Mouse (Mus musculus) fat pad, adult 2 months (tissue): ENCODE data around the gene Bag1.
"Not testable (repeated sequence)": the region's sequence is repeated elsewhere in the genome, so short reads cannot be mapped to it uniquely, and the experiment has no call there.

Experiments
- DNase-seq: peaks from one replicate; pipeline ENCODE4 v3.0.0-alpha.2; 2011; ENCODE audit warnings: low read depth, low spot score; ENCODE audit errors: extremely low read depth

Bag1 gene

GRCm38 (mm10) chr4:40936175-40936839 is 11.8 kb downstream of the Bag1 start:
- DNase-seq = peak; percentile 63

GRCm38 (mm10) chr4:40934369-40934768 is 13.7 kb downstream of the Bag1 start:
- not testable (repeated sequence) for DNase-seq

DNA sequence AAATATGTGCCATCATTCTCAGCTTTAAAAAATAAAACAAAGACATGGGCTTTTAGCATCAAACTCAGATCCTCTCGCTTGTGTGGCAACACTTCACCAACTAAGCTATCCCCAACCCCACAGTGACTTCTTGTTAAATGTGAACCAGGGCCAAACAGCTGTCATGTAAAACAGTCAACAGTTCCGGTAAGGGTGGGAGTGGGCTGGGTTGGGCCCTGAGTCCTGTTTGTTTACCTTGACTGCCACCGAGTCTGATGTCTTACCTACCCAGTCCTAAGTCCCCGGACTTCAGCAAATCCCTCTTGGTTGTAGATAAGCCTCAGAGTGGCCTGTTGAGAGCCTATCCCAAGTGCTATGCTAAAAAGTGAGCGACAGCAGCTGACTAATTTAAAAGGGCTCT is 14.4 kb downstream of the Bag1 start:
- no peak for DNase-seq

- no peak for DNase-seq
Observed at GRCm38 (mm10) chr4:40929046-40929445, 19.0 kb downstream of the Bag1 start.

- DNase-seq = no peak
Observed at GRCm38 (mm10) chr4:40925568-40925967, 22.5 kb downstream of the Bag1 start.

DNA sequence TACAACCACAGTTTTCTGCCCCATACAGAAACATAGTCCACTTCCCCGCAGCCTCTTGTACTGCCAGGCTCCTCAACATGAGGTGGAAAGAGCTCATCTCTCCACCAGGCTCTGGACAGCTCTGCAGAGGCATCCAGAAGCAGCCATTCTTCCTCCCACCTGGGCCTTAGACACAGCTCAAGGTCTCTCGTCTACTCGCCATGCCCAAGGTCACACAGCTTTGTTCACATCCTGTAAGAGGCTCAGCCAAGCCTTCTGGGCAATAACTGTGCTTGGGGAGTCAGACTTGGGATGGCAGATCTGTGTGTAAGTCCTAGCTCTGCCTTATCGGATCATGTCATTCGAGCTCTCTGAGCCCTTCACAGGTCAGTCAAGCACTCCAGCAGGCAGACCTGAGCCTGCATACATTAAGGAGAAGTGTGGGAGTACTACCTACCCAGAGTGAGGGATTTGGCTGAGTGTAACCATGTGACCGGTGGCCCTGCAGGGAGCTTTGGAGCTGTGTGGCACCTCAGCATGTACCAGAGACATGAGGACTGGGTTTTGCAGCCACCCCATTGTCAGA is 24.9 kb downstream of the Bag1 start:
- no peak for DNase-seq

- no peak for DNase-seq
Observed at GRCm38 (mm10) chr4:40921288-40921687, 26.8 kb downstream of the Bag1 start.

DNA sequence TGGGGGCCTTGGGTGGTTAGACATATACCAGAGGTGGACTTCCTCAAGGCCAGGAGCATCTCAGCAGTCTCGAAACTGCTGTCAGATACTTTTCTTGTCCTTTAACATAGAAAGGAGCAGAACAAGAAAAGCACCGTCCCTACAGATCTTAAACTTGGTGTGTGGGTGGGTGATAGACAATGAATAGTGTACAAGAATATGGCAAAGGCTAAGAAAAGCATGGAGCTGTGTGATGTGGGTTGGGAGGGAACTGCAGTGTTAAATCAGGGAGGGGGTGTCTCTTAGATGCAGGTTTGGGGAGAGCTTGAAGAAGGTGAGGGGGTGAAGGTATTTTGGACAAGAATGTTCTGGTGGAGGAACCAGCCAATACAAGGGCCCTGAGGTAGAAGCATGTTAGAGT is 27.5 kb downstream of the Bag1 start:
- DNase-seq = no peak

GRCm38 (mm10) chr4:40919785-40920184 is 28.3 kb downstream of the Bag1 start, which contains the start of gene Spink4:
TSS of gene Spink4 (plus strand) at chr4:40920052.
- no peak for DNase-seq

- DNase-seq = no peak
Observed at GRCm38 (mm10) chr4:40916592-40917155, 31.4 kb downstream of the Bag1 start.

DNA sequence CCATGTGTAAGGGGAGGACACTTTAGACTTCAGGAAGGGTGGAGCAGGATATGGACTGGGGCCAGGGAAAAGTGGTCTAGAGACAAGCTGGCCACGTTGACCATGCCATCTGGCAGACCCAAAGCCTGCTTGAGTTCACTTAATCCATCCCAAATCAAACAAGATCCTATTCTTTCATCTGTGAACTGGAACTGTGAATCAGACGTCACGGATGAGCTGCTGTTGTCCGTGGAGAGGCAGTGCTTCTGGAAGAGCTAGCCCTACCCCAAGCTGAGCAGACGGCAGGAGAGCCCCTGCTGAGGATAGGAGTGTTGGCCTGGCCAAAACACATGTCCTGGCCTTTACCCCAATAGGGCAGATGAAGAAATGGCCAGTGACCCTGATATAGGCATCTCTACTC is 32.1 kb downstream of the Bag1 start:
- DNase-seq = no peak

GRCm38 (mm10) chr4:40914287-40914867 is 33.7 kb downstream of the Bag1 start:
- DNase-seq = peak; percentile 43

DNA sequence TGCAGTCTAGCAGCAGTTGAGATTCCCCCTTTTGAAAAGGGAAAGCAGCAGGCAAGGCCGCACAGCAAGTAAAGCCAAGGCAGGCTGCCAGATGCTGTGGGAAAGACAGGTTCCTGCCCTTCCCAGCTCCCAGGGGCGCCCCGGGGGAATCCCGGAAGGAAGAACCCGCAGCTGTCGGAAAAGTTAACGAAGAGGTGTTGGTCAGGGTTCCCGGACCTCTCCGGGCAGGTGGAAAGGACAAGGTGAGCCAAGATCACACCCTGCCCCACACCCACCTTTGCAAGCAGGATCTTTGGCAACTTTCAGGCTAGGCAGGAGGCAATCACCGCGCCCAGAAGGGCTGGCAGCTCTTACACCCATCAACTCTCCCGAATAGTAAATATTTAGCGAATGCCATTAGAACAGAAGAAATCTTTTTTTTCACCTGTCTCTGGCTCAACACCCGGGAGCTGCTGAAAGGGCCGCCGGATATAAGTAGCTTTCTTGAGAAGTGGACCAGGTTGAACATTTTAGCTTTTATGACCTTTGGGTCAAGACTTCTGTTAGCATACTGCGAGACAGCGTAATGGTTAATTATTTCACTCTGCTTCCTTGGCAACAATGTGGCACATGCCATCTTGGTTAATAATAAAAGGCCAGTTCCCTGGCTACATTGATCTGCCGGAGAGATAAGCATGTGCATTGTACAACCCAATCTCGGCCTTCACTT is 39.7 kb downstream of the Bag1 start:
- no peak for DNase-seq

GRCm38 (mm10) chr4:40906298-40906697 is 41.8 kb downstream of the Bag1 start:
- DNase-seq = no peak

GRCm38 (mm10) chr4:40900612-40901011 is 47.5 kb downstream of the Bag1 start:
- no peak for DNase-seq

- no peak for DNase-seq
Observed at GRCm38 (mm10) chr4:40900071-40900470, 48.0 kb downstream of the Bag1 start.

- no peak for DNase-seq
Observed at GRCm38 (mm10) chr4:40899264-40899663, 48.8 kb downstream of the Bag1 start.

- no peak for DNase-seq
Observed at GRCm38 (mm10) chr4:40898476-40899044, 49.5 kb downstream of the Bag1 start.

- no peak for DNase-seq
Observed at GRCm38 (mm10) chr4:40895646-40896045, 52.4 kb downstream of the Bag1 start.

DNA sequence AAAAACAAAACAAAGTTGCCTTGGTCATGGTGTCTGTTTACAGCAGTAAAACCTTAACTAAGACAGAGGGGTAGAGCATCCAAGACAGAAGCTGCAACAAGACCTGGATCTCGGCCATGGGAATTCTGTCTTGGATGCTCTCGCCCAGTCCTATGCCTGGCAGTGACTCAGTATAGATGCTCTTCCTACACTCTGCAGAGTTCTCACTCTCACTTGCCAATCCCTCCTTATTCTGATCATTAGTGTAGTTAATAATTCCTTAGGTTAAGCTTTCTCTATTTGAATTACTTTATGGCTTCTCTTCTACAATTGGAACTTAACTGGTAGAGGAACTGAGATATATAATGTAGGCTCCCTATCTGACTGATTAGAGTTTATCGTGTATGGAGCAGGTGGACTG is 53.0 kb downstream of the Bag1 start:
- DNase-seq = no peak

DNA sequence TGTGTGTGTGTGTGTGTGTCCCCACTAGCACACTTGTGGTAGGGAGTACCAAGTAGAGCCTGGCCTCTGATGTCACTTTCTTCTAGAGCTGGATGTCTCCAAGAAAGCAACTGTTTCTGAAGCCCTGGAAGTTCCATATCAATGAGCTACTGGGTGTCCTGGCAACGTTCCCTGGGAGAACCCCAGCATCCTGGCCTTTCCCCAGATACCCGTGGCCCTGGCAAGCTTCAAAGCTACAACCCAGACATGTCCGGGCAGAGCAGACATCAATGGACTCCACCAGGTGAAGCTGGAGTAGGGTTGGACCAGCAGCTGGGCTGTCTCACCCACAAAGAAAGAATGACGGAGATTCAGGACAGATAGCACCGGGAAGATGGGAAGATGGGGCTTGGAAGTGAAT is 56.9 kb downstream of the Bag1 start:
- no peak for DNase-seq
